Mouse (Mus musculus) urinary bladder, postnatal 36 days (tissue): ENCODE results near the gene Tgif2.
"Not testable (repeated sequence)": the region's sequence is repeated elsewhere in the genome, so short reads cannot be mapped to it uniquely, and the experiment has no call there.

Experiments
- DNase-seq, 2 experiments: peaks; one replicate each; pipeline ENCODE4 v3.0.0; 2022; ENCODE audit warnings: low spot score in 2 of 2, mixed read lengths in 1 of 2

The Tgif2 gene

DNA sequence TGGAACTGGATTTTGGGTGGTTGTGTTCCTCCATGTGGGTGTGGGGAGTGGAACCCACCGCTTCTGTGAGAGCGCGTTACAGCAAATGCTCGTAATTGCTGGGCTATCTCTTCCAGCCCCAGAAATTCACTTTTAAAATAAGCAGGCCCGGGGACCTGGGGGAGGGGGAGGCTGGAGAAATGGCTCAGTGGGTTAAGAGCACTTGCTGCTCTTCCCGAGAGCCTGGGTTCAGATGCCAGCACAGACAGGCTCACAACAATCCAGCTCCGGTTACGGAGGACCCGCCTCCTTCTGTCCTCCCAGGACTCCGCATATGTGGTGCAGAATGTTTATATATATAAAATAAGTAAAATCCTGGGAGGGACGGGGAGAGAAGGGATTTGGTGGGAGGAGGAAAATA, 2.9 kb downstream of the Tgif2 start:
- no peak for DNase-seq

DNA sequence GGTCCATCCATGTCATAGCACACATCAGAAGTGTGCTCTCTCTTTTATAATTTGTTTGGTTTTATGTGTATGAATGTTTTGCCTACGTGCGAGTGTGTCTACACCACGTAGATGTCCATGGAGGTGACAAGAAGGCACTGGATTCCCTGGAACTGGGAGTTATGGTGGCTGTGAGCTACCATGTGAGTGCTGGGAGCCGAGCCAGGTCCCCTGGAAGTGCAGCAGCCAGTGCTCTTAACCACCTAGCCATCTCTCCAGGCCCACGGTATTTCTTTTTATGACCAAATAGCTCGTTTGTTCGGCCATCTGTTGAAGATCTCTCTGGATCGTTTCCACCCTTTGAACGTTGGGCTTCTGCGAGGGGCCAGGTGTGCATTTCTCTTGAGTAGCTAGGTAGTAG, 3.5 kb downstream of the Tgif2 start:
- DNase-seq = no peak

DNA sequence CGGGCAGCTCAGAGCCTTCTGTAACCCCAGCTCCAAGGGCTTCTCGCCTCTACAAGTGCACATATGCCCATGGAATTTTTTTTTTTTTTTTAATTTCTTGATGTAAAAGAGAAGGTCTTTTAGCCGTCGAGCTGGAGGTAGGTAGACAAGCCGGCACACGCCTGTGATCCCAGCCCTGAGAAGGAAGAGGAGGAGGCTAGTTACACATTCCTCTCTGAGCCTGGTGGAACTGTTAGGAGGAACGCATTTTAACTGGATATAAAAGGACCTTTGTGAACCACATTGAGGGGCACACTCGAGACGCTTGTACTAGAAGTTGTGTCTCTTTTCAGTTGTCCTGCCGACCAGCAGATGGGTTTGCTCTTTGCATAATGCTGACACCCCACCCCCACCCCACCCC, 4.9 kb downstream of the Tgif2 start:
- no peak for DNase-seq

DNA sequence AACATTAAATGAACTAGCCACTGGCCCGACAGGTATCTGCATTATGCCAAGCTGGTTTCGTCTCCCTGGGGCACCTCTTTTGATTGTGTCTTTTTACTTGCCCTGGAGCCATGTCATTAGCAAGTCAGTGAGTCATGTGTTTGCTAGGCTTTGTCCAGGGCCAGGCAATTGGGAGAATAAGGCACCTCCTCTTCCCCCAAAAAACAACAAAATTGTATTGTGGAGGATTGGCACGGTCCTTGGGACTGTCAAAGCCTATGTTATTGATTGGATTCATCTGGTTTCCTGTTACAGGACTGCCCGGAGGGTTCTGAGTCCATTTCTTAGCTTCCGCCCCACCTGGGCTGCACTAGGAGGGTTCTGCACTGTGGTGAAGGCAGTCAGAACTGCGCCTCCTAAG, 7.8 kb downstream of the Tgif2 start:
- DNase-seq = no peak

DNA sequence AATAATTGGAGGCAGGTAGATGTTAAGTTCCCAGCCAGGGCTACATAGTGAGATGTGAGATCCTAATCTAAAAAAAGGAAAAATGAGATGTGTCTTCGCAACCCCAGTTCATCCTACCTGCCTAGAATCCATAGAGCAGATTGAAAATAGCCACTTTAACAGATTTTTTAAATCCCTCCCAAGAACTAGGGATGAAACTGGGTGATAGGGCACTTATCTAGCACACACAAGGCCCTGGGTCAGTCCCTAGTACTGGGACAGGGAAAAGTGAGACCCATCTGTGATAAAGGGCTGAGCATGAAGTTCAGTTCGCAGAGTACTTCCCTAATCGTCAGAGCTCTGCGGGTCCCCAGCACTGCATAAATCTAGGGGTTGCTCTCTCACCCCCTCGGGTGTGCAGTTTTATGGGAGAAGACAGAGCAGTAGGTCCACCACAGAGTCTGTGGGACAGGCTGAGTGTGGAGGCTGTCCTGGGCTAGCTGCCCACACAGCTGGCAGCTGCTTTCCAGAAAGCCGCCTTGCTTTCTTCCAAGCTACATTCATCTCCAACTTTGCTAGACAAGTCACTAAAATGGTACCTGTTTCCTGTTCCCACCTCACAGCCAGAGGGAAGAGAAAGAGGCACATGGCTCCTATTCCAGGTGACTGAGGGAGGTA, 8.8 kb downstream of the Tgif2 start:
- no peak for DNase-seq

DNA sequence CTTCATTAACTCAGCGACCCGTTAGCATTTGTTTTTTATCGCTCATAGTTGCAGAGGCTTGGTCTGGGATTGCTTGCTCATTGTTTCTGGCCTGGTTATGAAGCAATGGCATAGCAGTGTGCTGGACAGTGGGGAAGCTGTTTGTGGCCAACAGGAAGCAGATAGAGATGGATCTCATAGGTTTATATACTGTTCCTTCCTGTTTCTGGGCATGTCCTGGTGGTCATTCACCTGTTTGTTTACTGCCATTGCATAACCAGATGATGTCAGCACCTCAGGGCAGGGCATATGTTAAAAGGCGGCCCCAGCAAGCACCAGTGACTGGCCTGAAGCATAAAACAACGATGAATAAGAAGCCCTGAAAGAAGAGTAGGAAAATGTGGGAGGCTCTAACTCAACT, 10.7 kb downstream of the Tgif2 start:
- DNase-seq = no peak

DNA sequence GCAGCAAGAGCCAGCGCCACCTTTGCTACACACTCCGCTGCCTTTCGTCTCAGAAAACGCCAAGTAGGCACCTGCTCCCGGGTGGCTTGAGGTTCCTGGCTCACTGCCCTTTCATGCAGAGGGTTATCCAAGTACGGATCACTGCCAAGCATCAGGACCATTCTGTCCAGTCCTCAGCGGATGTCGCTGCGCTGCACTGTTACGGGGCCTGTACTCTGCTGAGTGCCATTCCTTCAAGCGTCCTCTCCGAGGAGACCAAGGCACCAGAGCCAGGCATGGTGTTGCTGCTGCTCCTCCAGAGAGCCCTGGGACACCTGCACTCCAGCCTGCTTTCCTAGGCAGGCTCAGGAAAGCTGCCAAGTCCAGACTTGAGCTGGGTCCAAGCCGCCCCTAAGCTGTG, 13.8 kb downstream of the Tgif2 start:
- not testable (repeated sequence) for DNase-seq

DNA sequence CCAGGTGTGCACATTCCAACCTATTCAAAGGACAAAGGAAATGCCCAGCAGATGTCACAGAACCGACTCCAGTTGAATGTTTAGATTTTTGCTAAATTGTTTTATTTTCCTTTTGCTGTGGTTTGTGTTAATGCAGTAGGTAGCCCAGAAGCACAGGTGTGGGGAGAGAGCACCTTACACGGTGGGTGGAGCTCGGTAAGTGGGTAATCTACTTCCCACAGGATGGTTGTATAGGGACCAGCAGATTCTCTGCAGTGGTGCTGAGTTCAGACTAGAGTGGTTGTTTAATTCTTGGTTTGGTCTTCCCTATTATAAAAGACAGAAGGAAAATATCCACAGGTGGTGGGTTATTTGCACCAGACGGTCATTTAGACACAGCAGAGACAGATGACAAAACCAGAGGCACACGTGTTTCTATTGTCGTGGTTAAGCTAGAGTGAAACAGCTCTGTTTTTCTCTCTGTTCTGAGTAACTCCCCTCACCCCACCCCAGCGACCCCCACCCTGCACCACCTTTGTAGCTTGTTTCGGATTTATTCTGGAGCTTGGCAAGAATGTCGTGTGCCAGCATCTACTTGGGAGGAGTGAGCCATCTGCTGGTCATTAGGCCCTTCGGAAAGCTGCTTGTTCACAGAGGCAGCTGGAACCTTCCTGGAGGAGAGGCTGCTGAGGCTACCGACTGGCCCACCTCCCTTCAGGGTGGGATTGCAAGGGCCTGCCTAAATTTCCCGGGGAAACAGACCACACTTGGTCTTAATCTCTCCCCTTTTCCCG, 14.4 kb downstream of the Tgif2 start:
- peak; percentile 17 to 29 for DNase-seq

DNA sequence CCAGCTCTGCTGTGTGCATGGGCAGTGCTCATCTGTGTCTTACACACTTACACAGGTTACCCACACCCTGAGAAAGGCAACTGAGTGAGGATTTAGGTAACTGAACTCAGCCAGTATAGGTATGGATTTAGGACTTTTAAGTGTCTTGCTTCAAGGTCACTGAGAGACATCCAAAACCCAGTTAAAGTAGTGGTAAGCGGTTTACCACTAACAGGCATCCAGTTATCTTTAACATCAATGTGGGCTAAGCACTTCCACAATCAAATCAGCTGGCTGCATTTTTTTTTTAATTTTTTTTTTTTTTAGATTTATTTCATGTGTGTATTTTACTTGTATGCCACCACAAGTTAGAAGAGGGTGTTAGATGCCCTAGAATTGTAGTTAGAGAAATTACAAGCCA, 16.5 kb downstream of the Tgif2 start:
- DNase-seq = no peak

DNA sequence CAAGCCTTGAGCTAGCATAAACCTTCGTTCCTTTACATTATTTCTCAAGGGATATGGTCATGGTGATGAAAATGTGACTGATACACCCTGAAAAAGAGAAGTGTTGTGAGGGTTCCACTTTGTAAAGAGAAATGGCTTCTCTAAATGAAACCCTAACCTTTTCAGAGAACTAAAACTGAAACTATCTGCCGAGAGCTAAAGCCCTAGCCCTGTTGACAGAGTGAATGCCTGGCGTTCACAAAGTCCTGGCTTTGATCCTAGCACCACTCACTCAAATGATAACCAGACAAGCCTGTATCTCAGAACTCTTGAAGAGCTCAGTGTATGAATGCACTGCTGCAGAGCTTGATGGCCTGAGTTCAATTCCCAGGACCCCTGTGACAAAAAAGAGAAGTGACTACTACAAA, 17.6 kb downstream of the Tgif2 start:
- no peak for DNase-seq

DNA sequence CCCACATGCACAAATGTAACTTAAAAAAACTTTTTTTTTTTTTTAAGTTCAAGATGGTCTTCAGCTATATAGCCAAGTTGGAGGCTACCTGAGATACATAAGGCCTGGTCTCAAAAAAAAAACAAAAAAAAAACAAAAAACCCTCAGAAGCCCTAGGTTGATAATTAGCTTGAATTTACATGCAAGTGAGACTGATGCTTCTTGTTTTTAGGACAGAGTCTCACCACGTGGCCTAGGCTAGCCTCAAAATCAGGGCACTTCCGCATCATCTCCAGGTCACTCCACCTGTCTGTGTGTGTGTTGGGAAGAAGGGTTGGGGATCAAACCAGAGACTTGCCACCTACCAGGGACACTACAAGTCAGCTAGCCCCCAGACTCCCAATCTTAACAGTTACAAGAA, 18.0 kb downstream of the Tgif2 start, which contains the start of gene 4930518I15Rik:
TSS of gene 4930518I15Rik (minus strand) at position 112 of the 400 bp plus-strand sequence.
- DNase-seq = no peak

DNA sequence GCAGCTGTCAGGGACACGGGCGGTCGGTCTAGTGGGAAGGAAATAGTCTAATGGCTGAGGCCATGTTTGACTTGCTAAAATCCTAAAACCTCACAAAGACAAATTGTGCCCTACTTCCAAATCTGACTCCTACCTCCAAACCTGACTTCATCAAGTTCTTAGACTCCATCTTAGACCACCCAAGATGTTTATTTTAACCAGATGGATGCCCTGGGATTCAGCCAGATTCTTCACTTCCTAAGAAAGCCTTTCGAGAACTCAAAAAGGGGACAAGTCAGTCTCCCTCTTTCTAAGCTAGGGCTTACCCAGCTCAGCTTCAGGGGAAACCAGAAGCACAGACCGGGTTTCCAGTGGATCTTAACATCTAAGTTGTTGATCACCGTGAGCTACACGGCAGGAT, 18.9 kb downstream of the Tgif2 start:
- no peak for DNase-seq

DNA sequence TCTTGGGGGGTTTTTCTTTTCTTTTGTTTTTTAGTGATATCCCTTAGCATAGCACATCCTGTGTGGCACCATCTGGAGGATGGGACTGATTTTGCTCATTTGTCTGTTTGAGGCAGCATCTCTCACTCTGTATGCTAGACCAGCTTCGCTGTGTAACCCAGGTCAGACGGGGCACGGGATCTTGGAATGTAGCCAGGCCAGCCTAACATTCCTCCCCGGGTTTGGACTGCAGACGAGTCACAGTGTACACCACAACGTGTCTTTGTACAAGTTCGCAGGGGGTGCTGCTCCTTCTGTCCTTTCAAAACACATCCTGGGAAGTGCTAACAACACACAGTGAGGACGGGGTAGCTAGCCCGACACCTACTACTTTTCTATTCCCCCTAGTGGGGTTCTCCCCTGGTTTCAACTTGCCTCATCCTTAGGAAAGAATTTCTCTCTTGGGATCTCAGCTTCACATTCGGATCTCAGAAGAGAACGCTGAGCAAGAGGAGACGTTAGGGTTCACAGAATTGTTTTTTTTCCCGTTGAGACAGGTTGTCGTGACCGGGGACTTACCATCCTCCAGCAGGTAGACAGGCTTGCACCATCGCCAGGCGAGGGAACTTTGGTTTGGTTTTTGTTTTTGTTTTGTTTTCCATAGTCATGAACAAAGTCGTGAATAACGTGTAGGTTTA, 22.4 kb downstream of the Tgif2 start:
- peak; percentile 16 to 23 for DNase-seq

DNA sequence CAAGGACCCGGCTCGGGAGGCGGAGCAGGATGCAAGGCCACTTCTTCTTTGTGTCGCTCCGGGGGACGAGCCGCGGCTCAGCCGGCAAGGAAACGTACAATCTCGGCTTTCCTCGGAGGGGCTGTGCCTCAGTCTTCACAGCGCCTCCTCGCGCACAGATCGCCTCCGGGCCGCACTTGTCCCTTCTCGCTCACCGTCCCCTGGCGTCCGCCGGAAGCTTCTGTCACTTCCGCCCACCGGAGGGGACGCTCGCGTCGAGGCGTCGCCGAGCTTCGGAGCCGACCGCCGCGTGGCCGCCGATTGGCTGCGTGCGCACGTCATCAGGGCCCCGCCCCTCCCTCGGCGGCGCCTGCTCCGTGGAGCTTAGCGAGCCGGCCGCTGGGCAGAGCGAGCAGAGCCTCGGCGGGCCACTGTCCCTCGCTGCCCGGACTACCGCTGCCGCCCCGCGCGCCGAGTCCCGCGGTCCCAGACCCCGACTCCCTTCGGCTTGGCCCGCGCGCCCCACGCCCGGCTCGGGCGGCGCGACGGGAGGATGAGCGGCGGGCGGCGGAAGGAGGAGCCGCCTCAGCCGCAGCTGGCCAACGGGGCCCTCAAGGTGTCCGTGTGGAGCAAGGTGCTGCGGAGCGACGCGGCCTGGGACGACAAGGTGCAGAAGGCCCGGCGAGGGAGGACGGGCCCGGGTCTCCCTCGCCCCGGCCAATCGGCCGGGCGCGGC, 23.1 kb downstream of the Tgif2 start, which contains the start of gene Rab5if:
TSS of gene Rab5if (plus strand) at position 357 of the 715 bp plus-strand sequence.
- peak; percentile 95 to 97 for DNase-seq

DNA sequence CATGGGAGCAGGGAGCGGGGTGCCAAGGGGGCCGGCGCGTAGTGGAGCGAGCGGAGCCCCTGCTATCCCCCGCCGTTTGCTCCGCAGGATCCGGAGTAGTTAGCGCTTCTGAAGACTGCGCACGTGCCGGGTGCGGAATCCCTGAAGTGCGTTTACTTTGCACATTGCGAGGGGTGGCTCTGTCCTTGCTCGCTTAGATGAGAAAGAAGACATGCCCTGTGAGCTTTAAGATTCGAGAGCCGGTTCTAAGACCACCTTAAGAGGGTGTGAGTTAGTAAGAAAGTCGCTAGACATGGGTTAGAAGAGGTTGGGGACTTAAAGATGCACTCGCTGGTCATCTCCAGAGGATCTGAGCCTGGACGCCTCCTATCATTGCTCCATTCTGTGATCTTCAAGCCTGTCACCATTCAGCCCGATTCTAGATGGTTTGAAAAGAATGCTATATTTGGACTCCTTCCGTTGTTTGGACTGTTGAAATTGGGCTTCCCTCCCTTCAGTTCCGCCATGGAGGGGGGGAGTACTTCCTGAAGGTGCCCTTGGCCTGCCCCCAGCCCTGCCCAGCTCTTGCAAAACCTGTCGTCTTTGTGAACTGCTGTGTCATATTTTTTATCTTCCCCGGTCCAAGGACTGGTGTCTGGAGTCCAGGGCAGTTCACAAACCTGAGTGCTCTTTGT, 23.8 kb downstream of the Tgif2 start:
- DNase-seq = peak; percentile 42 to 77

DNA sequence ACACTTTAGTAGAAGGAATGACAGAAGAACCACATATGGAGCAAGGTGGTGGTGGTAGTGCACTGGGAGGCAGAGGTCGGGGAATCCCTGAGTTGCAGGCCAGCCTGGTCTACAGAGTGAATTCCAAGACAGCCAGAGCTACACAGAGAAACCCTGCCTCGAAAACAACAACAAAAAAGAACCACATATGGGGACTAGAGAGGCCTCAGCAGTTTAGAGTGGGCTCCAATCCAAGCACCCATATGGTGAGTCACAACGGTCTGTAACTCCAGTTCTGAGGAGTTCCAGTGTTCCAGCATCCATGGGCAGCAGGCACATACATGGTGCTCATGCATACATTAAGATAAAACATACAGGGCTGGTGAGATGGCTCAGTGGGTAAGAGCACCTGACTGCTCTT, 24.7 kb downstream of the Tgif2 start:
- DNase-seq = no peak

DNA sequence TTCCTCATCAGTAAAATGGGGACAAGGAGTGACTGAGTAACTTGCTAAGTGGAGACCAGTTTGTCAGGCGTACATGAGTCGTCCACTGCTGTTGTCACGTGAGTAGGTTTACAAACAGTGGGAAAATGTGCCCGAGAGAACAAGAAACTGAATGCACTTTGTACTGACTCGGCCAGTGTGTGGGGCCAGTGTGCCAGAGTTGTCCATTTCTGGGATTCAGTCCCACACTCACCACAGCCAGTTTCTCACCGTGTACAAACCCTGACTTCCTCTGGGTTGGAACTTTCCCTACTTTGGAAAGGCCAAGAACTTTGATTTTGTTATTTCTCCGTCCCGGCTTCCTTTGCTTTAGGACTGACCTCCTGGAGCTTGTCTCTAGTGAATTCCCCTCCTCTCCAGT, 29.2 kb downstream of the Tgif2 start:
- DNase-seq = peak in 1 of 2 experiments; percentile 58

DNA sequence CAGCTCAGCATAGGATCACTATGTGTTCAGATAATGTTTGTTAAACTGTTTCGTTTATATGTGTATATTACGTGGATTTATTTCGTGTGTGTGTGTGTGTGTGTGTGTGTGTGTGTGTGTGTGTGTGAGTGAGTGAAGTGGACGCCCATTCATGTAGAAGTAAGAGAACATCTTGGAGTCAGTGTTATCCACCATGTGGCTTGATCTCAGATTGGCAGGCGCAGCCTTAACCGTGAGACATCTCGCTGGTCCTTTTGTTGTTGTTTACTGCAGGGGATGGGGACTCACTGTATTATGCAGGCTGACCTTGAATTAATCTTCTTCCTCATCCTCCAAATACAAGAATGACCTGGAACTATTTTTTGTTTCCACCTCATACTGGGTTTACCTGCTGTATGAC, 29.7 kb downstream of the Tgif2 start:
- DNase-seq = no peak

DNA sequence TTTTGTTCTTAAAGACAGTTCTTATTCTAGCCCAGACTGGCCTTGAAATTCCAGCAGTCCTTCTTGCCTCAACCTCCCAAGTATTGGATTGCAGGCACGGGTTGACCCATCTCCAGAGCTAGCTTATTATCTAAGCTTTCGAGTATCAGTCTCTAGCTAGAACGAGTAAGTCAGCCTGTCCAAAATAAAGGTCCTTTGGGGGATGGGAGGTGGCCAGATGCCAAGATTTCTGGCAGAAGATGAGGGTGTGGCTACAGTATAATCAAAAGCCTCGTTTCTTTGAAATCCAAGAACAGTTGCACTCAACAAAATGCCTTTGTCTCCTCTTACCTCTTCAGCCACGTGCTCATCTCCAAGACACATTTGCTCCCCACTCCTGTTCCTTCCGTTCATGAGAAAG, 30.7 kb downstream of the Tgif2 start:
- DNase-seq = peak in 1 of 2 experiments; percentile 56

DNA sequence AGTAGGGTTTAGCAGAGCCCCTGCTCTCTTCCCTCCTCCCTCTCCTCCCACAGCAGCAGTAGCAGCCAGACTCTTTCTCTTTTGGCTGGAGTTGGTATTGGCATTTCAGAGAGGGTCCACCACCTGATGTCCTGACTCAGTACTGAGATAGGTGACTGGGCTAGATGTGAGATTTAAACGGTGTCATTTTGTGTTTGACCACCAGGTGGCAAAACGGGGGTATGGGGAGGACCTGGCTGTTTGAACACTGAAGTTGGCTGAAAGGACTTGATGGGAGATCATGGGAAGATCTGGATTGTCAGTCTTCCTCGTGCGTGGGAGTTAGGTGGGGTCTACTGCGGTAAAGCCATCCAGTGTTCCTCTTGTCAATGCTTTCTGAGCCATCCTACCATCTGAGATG, 33.8 kb downstream of the Tgif2 start:
- DNase-seq = peak; percentile 12 to 17

DNA sequence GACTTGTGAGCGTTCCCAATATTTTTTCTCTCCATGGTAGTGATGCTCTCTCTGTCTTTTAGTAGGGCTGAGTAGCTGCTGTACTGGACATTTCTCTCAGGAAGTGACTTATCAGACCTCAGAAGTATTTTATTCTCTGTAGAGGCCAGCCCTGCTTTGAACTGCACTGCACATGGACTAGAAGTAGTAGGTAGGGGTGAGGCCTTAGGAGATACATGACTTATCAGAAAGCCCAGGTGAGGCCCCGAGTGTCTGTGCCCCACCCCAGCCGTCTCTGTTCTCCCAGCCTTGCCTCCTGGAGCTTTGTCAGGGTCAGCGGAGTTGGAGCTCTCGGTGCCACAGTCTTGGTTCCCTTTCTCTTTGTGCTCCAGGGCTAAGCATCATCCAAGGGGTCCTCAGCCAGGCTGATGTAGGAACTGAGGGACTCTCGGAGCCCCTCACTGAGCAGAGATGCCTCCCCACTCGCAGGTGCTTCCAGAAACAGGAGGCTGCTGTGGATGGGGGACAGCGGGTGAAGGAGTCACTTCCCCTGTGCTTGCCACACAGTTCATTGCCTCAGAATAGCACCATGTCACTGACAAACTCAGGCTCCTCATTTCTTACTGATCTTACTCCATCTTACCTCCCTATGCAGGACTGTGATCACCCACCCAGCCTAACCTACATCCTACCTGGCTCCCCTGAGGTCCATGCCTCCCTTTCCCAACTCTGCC, 34.4 kb downstream of the Tgif2 start:
- DNase-seq = no peak
